In genomic region chr10:89745666-89746020, GRCm38 (mm10) we compare ENCODE assay signal across 8 mouse cellular contexts. TPM values are rescaled to one million over a fixed set of nuclear protein-coding genes. Genes with fewer than 3 reads are reported as not detected.
DNase-seq lines count a peak whose midpoint lies in the region; ATAC-seq and TF ChIP-seq lines count a peak whose summit lies in the region.

No protein-coding gene starts in this region.

- ATAC-seq in kidney, postnatal 0 days (replicated peaks; ENCODE audit: low FRiP score, low read depth): no peak

- H3K9ac ChIP-seq in kidney, postnatal 0 days (ENCODE audit: low read depth, low read length): peak overlapping the region; percentile 94

- no peak for TF ChIP-seq CTCF in kidney, postnatal 0 days (IDR thresholded peaks at IDR 0.05; ENCODE audit: low read depth)
- no peak for TF ChIP-seq CTCF in bone marrow, adult 2 months (IDR thresholded peaks at IDR 0.05; ENCODE audit: control insufficient read depth, insufficient read depth, low read length)

- TF ChIP-seq POLR2A in bone marrow, adult 2 months (IDR thresholded peaks at IDR 0.05; ENCODE audit: borderline replicate concordance, control insufficient read depth, low read depth, low read length): no peak

- DNase-seq in kidney, postnatal 0 days (ENCODE audit: low spot score): peak; percentile 32
- no peak for DNase-seq in kidney, adult 18-20 months
- no peak for DNase-seq in hindbrain, embryonic 10.5 days (ENCODE audit: low spot score)
- DNase-seq in right cerebral cortex, postnatal 4 days: no peak
- DNase-seq in urinary bladder, postnatal 10 days (ENCODE audit: low spot score): no peak
- no peak for DNase-seq in natural killer cell, adult 2 months (ENCODE audit: low spot score in 2 of 2)

- no peaks in the 10 kb centered on the region for H3K9me3 ChIP-seq in kidney, postnatal 0 days (replicated peaks; ENCODE audit: low read length)
- no peaks in the 10 kb centered on the region for H3K9me3 ChIP-seq in hindbrain, embryonic 10.5 days
- no peaks in the 10 kb centered on the region for H3K9me3 ChIP-seq in megakaryocyte, embryonic 14.5 days

- no peaks in the 10 kb centered on the region for H3K36me3 ChIP-seq in kidney, postnatal 0 days (ENCODE audit: insufficient read depth, low read length)
- no peaks in the 10 kb centered on the region for H3K36me3 ChIP-seq in hindbrain, embryonic 10.5 days
- peaks cover 35% of the 10 kb centered on the region for H3K36me3 ChIP-seq in megakaryocyte, embryonic 14.5 days (replicated peaks; ENCODE audit: low read length)

- H3K4me2 ChIP-seq in kidney, postnatal 0 days (ENCODE audit: low read length): peak overlapping the region; percentile 75

- peak overlapping the region; percentile 98 for H3K4me3 ChIP-seq in kidney, postnatal 0 days (replicated peaks; ENCODE audit: low read depth, low read length)
- H3K4me3 ChIP-seq in bone marrow, adult 2 months (replicated peaks; ENCODE audit: control insufficient read depth, low read depth, low read length): peak overlapping the region; percentile 92
- H3K4me3 ChIP-seq in hindbrain, embryonic 10.5 days: peak overlapping the region; percentile 93
- peak overlapping the region; percentile 97 for H3K4me3 ChIP-seq in megakaryocyte, embryonic 14.5 days (replicated peaks)

- WGBS in kidney, postnatal 0 days: under 1% methylated on average over 14 of the region's 14 CpGs
- WGBS in bone marrow, adult 2 months: under 1% methylated on average over 14 of the region's 14 CpGs
- WGBS in hindbrain, embryonic 10.5 days: under 1% methylated on average over 14 of the region's 14 CpGs

- H3K27ac ChIP-seq in kidney, postnatal 0 days: peak overlapping the region; percentile 93
- H3K27ac ChIP-seq in bone marrow, adult 2 months (ENCODE audit: control insufficient read depth, insufficient read depth, low read depth, low read length, poor library complexity): peak overlapping the region; percentile 95
- peak overlapping the region; percentile 98 for H3K27ac ChIP-seq in hindbrain, embryonic 10.5 days

- H3K4me1 ChIP-seq in kidney, postnatal 0 days (replicated peaks; ENCODE audit: insufficient read depth, low read length): 0 out of 2 replicates have a peak, but pooled peaks cover 5% of the 10 kb centered on the region
- peaks cover 5% of the 10 kb centered on the region; the same call in 1 of the 2 replicates for H3K4me1 ChIP-seq in bone marrow, adult 2 months (ENCODE audit: control insufficient read depth, insufficient read depth, low read length)
- peaks cover 13% of the 10 kb centered on the region for H3K4me1 ChIP-seq in hindbrain, embryonic 10.5 days (replicated peaks)
- H3K4me1 ChIP-seq in megakaryocyte, embryonic 14.5 days: peaks cover 70% of the 10 kb centered on the region

- no peaks in the 10 kb centered on the region for H3K27me3 ChIP-seq in kidney, postnatal 0 days (ENCODE audit: insufficient read depth, low read length)
- H3K27me3 ChIP-seq in hindbrain, embryonic 10.5 days (ENCODE audit: insufficient read depth, poor library complexity, severe bottlenecking): no peaks in the 10 kb centered on the region
- H3K27me3 ChIP-seq in megakaryocyte, embryonic 14.5 days (replicated peaks): no peaks in the 10 kb centered on the region

RNA-seq across cellular contexts. Expression of gene Uhrf1bp1l, which starts 0.9 kb away (rescaled TPM):
- polyA plus RNA-seq in kidney, postnatal 0 days (2015; fragmentation: Nextera tagmentation; extraction: Ambion mirVana): 28.3 and 30.9 TPM in 2 replicates
- 10.0 and 20.4 TPM in 2 replicates for polyA plus RNA-seq in bone marrow, adult 2 months (2011; ENCODE audit: insufficient read depth, insufficient read length, low replicate concordance, missing spikeins)
- 27.6 and 28.4 TPM in 2 replicates for polyA plus RNA-seq in hindbrain, embryonic 10.5 days (2016; fragmentation: Nextera tagmentation; extraction: Ambion mirVana)
- polyA plus RNA-seq in megakaryocyte, embryonic 14.5 days (2012; ENCODE audit: insufficient read depth, low replicate concordance): 4.0 and 12.3 TPM in 2 replicates

RNA-seq across cellular contexts. Expression of gene Actr6, which starts 13.5 kb away (rescaled TPM):
- 38.5 and 40.7 TPM in 2 replicates for polyA plus RNA-seq in kidney, postnatal 0 days (2015; fragmentation: Nextera tagmentation; extraction: Ambion mirVana)
- 2.7 and 3.7 TPM in 2 replicates for polyA plus RNA-seq in bone marrow, adult 2 months (2011; ENCODE audit: insufficient read depth, insufficient read length, low replicate concordance, missing spikeins)
- 36.3 and 37.2 TPM in 2 replicates for polyA plus RNA-seq in hindbrain, embryonic 10.5 days (2016; fragmentation: Nextera tagmentation; extraction: Ambion mirVana)
- polyA plus RNA-seq in megakaryocyte, embryonic 14.5 days (2012; ENCODE audit: insufficient read depth, low replicate concordance): 1.5 TPM in 1 of 2 replicates, not detected in the other

RNA-seq across cellular contexts. Expression of gene Scyl2, which starts 59.6 kb away (rescaled TPM):
- polyA plus RNA-seq in kidney, postnatal 0 days (2015; fragmentation: Nextera tagmentation; extraction: Ambion mirVana): 6.7 and 7.0 TPM in 2 replicates
- 8.8 and 11.8 TPM in 2 replicates for polyA plus RNA-seq in bone marrow, adult 2 months (2011; ENCODE audit: insufficient read depth, insufficient read length, low replicate concordance, missing spikeins)
- 8.3 and 9.9 TPM in 2 replicates for polyA plus RNA-seq in hindbrain, embryonic 10.5 days (2016; fragmentation: Nextera tagmentation; extraction: Ambion mirVana)
- polyA plus RNA-seq in megakaryocyte, embryonic 14.5 days (2012; ENCODE audit: insufficient read depth, low replicate concordance): 6.3 and 10.0 TPM in 2 replicates
